In genomic region chr6:71135031-71135430, GRCm38 (mm10) we compare ENCODE assay signal across 23 mouse cellular contexts. TPM values are rescaled to one million over a fixed set of nuclear protein-coding genes. Genes with fewer than 3 reads are reported as not detected.
DNase-seq lines count a peak whose midpoint lies in the region; ATAC-seq and TF ChIP-seq lines count a peak whose summit lies in the region.
"Had no signal": no experiment of that assay in that cellular context is flagged by ENCODE, and none has a peak within 500 bp of the region (broad histone marks: within the 10 kb centered on the region; RNA-seq: fewer than 3 reads in every experiment).

No protein-coding gene starts in this region.

- H3K4me2 ChIP-seq in kidney, embryonic 16.5 days (replicated peaks; ENCODE audit: low read depth, low read length): no peak overlapping the region
- no peak overlapping the region for H3K4me2 ChIP-seq in liver, postnatal 0 days (ENCODE audit: low read depth, low read length)
- no peak overlapping the region for H3K4me2 ChIP-seq in midbrain, embryonic 11.5 days

- no peaks in the 10 kb centered on the region for H3K27me3 ChIP-seq in kidney, embryonic 16.5 days (ENCODE audit: insufficient read depth, low read length)
- H3K27me3 ChIP-seq in liver, adult 2 months (ENCODE audit: control insufficient read depth, insufficient read depth, low read length): no peaks in the 10 kb centered on the region
- H3K27me3 ChIP-seq in liver, postnatal 0 days (ENCODE audit: insufficient read depth, low read length): no peaks in the 10 kb centered on the region
- H3K27me3 ChIP-seq in midbrain, embryonic 11.5 days (ENCODE audit: control insufficient read depth, insufficient read depth, low read length): no peaks in the 10 kb centered on the region
- H3K27me3 ChIP-seq: CH12.LX, Patski had no signal

- H3K4me3 ChIP-seq in kidney, embryonic 16.5 days (ENCODE audit: low read length): no peak overlapping the region
- no peak overlapping the region for H3K4me3 ChIP-seq in liver, adult 2 months (ENCODE audit: insufficient read depth, low read depth, low read length)
- no peak overlapping the region for H3K4me3 ChIP-seq in liver, postnatal 0 days (ENCODE audit: low read depth, low read length)
- no peak overlapping the region for H3K4me3 ChIP-seq in midbrain, embryonic 11.5 days (ENCODE audit: low read depth, low read length)

- no peaks in the 10 kb centered on the region for H3K4me1 ChIP-seq in kidney, embryonic 16.5 days (ENCODE audit: insufficient read depth, low read length)
- peaks cover 5% of the 10 kb centered on the region for H3K4me1 ChIP-seq in liver, adult 2 months (ENCODE audit: control insufficient read depth, insufficient read depth, low read length)
- peaks cover 6% of the 10 kb centered on the region; the same call in 1 of the 2 replicates for H3K4me1 ChIP-seq in liver, postnatal 0 days (ENCODE audit: insufficient read depth)
- no peaks in the 10 kb centered on the region for H3K4me1 ChIP-seq in midbrain, embryonic 11.5 days (ENCODE audit: control insufficient read depth, insufficient read depth, low read length)

- TF ChIP-seq POLR2A in liver, adult 2 months (IDR thresholded peaks at IDR 0.05; ENCODE audit: extremely low read depth, insufficient read depth, low read length): no peak

- H3K27ac ChIP-seq in kidney, embryonic 16.5 days (ENCODE audit: low read length): no peak overlapping the region
- H3K27ac ChIP-seq in liver, adult 2 months (replicated peaks; ENCODE audit: insufficient read depth, low read depth, low read length): no peak overlapping the region
- no peak overlapping the region for H3K27ac ChIP-seq in liver, postnatal 0 days (ENCODE audit: low read depth)
- H3K27ac ChIP-seq in midbrain, embryonic 11.5 days (ENCODE audit: low read depth, low read length): no peak overlapping the region

- 0 out of 2 replicates have a peak, but pooled peaks cover 3% of the 10 kb centered on the region for H3K36me3 ChIP-seq in kidney, embryonic 16.5 days (ENCODE audit: insufficient read depth, low read length)
- H3K36me3 ChIP-seq in liver, adult 2 months (ENCODE audit: control insufficient read depth, insufficient read depth, low read length): peaks cover 24% of the 10 kb centered on the region
- no peaks in the 10 kb centered on the region for H3K36me3 ChIP-seq in liver, postnatal 0 days (replicated peaks; ENCODE audit: insufficient read depth, low read length)
- H3K36me3 ChIP-seq in midbrain, embryonic 11.5 days (ENCODE audit: control insufficient read depth, insufficient read depth, low read length): no peaks in the 10 kb centered on the region
- H3K36me3 ChIP-seq: G1E had no signal

- no peaks in the 10 kb centered on the region for H3K79me2 ChIP-seq in liver, adult 2 months (ENCODE audit: control insufficient read depth, insufficient read depth, low read length)

- H3K9me3 ChIP-seq in kidney, embryonic 16.5 days (ENCODE audit: low read length): no peaks in the 10 kb centered on the region
- H3K9me3 ChIP-seq in liver, postnatal 0 days (ENCODE audit: low read length): no peaks in the 10 kb centered on the region
- no peaks in the 10 kb centered on the region for H3K9me3 ChIP-seq in midbrain, embryonic 11.5 days (ENCODE audit: control insufficient read depth, low read length)
- H3K9me3 ChIP-seq: G1E had no signal

- peak; percentile 17 for DNase-seq in adrenal gland, adult 2 months
- DNase-seq in adrenal gland, postnatal 4 days (ENCODE audit: low spot score in 2 of 2): no peak
- peak; percentile 26 for DNase-seq in kidney, adult 9 months
- peak; percentile 92 for DNase-seq in liver, adult 2 months (ENCODE audit: extremely low read depth, low read depth, low spot score)
- DNase-seq in liver, postnatal 0 days: no peak
- DNase-seq in skeletal muscle tissue, adult 2 months (ENCODE audit: low read depth, low spot score): peak; percentile 6
- DNase-seq in midbrain, embryonic 11.5 days (ENCODE audit: low spot score, missing footprints): no peak
- DNase-seq: adrenal gland, adult 8-10 months; adrenal gland, postnatal 10 days; adrenal gland, postnatal 14 days; adrenal gland, postnatal 25 days; B cell, adult 2 months; cerebellum, adult 11 months; cerebellum, adult 11-12 months; cerebellum, adult 18-20 months; cerebellum, adult 2 months had no signal

- no peak for ATAC-seq in kidney, embryonic 16.5 days (ENCODE audit: low FRiP score, low TSS enrichment)
- no peak for ATAC-seq in liver, postnatal 0 days
- no peak for ATAC-seq in midbrain, embryonic 11.5 days (ENCODE audit: low FRiP score)
- ATAC-seq: activated CD4-positive, CD25-positive, alpha-beta regulatory T cell, adult 4 months; CD4-positive, CD25-positive, alpha-beta regulatory T cell, adult 4 months; Patski had no signal

- no peak overlapping the region for H3K9ac ChIP-seq in kidney, embryonic 16.5 days (replicated peaks; ENCODE audit: low read length)
- no peak overlapping the region for H3K9ac ChIP-seq in liver, adult 2 months (ENCODE audit: low read depth, low read length)
- no peak overlapping the region for H3K9ac ChIP-seq in liver, postnatal 0 days (replicated peaks)
- no peak overlapping the region for H3K9ac ChIP-seq in midbrain, embryonic 11.5 days (ENCODE audit: low read length)

- 83% methylated on average over 3 of the region's 3 CpGs for WGBS in kidney, embryonic 16.5 days
- WGBS in liver, adult 2 months: 37% methylated on average over 3 of the region's 3 CpGs
- WGBS in liver, postnatal 0 days (ENCODE audit: insufficient replicate concordance): 70% methylated on average over 3 of the region's 3 CpGs
- WGBS in midbrain, embryonic 11.5 days: 87% methylated on average over 3 of the region's 3 CpGs

- TF ChIP-seq EP300 in liver, postnatal 0 days (IDR thresholded peaks at IDR 0.05; ENCODE audit: low read depth): no peak

- TF ChIP-seq CTCF in liver, adult 2 months (IDR thresholded peaks at IDR 0.05; ENCODE audit: low read depth, low read length): no peak
- no peak for TF ChIP-seq CTCF in liver, postnatal 0 days (IDR thresholded peaks at IDR 0.05; ENCODE audit: low read depth)

RNA-seq across cellular contexts. Expression of gene Thnsl2, which starts 9.2 kb away (rescaled TPM):
- 10 to 100 TPM; 14.9 to 18.5 TPM for total RNA-seq in adrenal gland, adult 2 months (2021)
- polyA plus RNA-seq in adrenal gland, adult 2 months (2012; rRNA removed): 22.1 and 24.3 TPM in 2 replicates
- 10 to 100 TPM; 27.9 to 31.7 TPM for total RNA-seq in adrenal gland, postnatal 4 days (2021)
- polyA plus RNA-seq in kidney, embryonic 16.5 days (2015; fragmentation: Nextera tagmentation; extraction: Ambion mirVana): 57.1 and 69.9 TPM in 2 replicates
- 54.5 and 69.7 TPM in 2 replicates for total RNA-seq in liver, adult 2 months (2014; rRNA removed)
- 50.1 and 57.4 TPM in 2 replicates for polyA plus RNA-seq in liver, adult 2 months (2012; rRNA removed)
- polyA plus RNA-seq in liver, postnatal 0 days (2015; fragmentation: Nextera tagmentation; extraction: Ambion mirVana): 35.4 and 35.8 TPM in 2 replicates
- polyA plus RNA-seq in midbrain, embryonic 11.5 days (2014; fragmentation: Nextera tagmentation; extraction: Ambion mirVana): 5.3 and 7.4 TPM in 2 replicates
- total RNA-seq: CH12.LX, G1E had no signal
- polyA plus RNA-seq: C2C12, G1E had no signal

Comparison
In these comparisons a context has a peak if more than half of its experiments do, and no peak if none do; other contexts are left out.
1. DNase-seq: peak in adrenal gland, adult 2 months (single experiment), kidney, adult 9 months (single experiment), liver, adult 2 months (single experiment) and skeletal muscle tissue, adult 2 months (single experiment); none in adrenal gland, postnatal 4 days (0 of 2), liver, postnatal 0 days (single experiment) and midbrain, embryonic 11.5 days (single experiment).